Mouse (Mus musculus) CD4-positive, CD25-positive, alpha-beta regulatory T cell, adult 2 months (primary cell): ENCODE results near the gene Ccdc162.
"Not testable (repeated sequence)": the region's sequence is repeated elsewhere in the genome, so short reads cannot be mapped to it uniquely, and the experiment has no call there.

Source experiments
- DNase-seq: peaks from one replicate; pipeline ENCODE4 v3.0.0-alpha.2; 2012; ENCODE audit warnings: low read depth, low spot score

The Ccdc162 gene

GRCm38 (mm10) chr10:41697040-41697439, 19.4 kb downstream of the Ccdc162 start:
- DNase-seq: no peak

- no peak for DNase-seq
These were observed 25.5 kb downstream of the Ccdc162 start for GRCm38 (mm10) chr10:41690978-41691377.

DNA sequence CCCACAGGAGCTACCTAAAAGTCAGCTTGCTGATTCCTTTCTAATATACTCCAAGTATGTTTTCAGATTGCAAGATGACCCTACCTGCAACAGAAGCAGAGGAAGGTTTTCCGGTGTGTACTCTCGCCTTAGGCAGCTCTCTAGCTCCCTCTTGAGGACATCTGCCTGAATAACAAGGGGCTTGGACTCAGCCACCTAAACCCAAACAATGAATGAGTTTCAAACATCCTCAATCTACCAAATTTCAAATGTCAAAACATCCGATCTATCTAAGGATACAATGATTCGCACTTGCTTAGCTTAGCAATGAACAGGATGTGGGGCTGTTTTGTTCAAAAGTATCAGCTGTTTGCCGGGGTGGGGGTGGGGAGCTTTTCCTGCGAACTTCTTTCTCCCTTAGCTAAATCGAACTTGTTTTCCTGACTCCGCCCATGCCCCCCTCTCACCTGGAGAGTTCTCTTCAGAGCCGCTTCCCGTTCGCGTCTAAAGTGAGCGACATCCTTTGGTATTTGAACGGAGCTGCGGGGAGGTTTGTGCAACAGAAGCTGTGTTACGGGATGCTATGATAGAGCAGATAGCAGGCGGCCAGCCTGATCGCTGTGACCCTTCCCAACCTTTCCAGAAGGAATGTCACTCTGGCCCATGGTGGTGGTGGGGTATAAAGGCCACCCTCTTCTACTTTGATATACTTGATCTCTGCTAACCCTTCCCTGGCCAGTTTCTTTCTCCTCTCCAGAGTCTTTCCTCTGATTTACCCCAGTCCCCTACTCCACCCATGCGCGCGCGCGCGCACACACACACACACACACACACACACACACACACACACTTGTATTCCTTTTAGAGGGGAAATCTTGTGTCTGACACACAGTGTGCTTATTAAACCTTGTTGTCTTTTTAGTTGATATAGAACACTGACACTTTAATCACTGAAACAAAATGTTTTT, 26.2 kb downstream of the Ccdc162 start:
- peak; percentile 89 for DNase-seq

DNA sequence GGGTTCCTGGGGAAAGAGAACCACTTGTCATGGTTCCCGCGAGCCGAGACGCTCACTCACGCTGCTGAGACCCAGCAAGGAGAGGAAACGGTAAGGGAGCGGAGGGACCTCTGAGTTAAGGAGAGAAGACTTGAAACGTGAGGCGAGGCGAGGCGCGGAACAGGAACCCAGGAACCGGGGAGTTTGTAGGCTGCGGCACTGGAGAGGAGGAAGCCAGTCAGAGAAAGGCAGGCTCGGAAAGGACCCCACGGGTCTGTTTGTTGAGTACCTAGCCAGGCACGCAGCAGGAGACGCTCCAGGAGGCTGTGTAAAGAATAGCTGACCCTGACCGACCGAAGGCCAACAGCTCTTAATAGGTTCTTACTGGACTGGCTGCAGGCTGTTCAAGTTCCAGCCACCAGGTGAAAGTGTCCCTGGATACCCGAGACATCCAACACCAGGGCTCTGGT, 31.9 kb downstream of the Ccdc162 start:
- DNase-seq: peak; percentile 29

DNA sequence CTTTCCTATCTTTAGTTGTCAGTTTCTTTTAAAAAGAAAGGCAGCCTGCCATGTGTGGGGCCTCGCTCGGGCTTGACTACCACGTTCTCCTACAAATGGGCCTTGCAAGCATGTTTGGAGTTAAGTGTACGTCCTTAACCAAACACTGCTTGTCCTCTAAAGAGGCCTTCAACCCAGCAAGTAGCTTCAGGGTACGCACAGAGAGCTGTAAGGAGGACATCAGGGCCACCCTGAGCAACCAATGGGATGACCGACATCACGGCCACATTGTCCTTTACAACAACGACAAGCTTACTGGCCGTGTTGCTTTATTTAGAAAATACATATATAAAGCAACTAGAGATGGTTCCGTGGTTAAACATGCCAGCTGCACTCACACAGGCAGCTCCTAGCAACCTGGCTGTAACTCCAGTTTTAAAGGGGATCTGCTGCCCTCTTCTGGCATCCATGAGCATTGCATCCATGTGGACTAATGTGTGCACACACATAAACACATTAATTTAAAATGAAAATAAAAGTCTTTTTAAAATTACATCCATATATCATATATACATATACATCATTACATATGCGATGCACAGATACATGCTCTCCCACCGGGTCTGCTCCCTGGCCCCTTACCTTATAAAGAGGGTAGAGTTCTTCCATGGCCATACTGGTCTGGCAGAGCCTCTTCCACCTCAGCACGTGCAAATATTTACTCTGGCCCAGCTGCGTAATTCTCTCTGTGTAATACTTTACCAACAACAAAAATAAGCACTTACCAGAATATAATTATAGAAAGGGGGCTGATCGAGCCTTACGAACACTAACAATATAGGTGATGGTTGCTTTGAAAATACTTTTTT, 33.7 kb downstream of the Ccdc162 start:
- peak; percentile 91 for DNase-seq

DNA sequence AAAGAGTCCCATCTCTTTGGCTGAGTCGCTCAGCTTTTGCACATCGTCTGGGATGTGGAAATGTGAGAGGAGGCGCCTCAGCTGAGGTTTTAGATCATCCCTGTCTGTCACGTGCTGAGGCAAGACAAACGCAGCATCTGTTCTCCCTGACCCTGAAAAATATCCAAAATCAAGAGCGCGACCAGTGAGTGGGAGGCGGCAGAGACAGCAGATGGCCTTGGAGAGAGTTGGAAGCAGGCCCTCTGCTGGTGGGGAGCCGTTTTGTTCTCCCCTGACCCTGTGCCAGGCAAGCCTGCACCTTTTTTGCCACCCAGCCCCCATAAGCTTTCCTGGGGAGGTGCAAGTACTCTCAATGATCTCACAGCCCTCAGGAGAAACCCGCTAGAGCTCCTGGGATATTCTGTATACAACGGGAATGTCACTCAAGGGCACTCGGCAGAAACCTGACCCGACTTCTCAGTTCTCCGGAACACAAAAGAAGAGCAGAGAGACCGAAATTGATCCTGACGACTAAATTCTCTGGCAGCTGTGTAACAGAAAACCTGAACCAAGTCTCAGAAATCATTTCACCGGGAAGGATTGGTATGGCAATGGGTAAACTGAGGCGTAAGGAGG, 37.6 kb downstream of the Ccdc162 start:
- DNase-seq: peak; percentile 77

DNA sequence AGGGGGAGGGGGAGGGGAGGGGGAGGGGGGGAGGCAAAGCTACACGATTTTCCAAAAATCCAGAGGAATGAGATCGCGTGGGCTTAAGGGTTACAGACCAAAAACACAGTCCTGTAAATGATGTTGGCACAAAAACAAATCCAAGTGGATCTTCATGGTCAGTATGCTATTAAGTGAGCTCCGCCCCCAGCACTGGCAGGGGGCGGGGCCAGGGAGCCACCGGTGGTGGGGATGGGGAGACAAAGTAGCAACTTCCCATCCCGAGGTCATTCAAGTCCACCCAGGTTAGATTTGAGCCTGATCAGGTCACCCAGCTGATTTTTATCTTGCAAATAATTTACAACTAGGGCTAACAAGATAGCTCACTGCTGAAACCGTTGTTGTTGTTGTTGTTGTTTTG, 39.0 kb downstream of the Ccdc162 start:
- no peak for DNase-seq

GRCm38 (mm10) chr10:41676661-41677061, 39.8 kb downstream of the Ccdc162 start:
- no peak for DNase-seq

DNA sequence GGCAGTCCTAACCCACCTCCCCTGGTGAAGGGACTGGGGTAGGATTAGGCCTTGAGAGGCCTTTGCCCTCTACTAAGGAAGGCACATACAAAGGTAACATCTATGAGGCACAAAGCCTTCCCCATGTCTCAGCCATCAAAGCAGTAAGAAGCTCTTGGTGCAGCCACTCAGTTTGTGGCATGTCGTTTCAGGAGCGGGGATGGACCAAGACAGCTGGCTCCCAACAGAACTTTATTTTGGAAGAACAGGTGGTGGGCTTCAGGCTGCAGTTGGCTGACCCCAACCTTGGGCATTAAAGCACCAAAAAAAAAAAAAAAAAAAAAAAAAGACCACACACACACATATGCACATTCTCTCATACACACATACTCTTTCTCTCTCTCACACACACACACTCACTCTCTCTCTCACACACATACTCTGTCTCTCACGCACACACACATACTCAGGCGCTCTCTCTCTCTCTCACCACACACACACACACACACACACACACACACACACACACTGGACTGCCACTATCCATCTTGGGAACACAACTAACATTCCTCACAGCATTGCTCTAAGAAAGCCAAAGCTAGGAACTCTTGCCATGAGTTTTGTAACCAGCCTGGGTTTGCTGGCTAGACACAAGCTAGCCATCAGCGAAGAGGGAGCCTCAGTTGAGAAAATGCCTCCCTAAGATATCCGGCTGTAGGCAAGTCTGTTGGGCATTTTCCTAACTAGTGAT, 40.4 kb downstream of the Ccdc162 start:
- no peak for DNase-seq

- DNase-seq: no peak
These were observed 41.2 kb downstream of the Ccdc162 start for GRCm38 (mm10) chr10:41675243-41675642.

DNA sequence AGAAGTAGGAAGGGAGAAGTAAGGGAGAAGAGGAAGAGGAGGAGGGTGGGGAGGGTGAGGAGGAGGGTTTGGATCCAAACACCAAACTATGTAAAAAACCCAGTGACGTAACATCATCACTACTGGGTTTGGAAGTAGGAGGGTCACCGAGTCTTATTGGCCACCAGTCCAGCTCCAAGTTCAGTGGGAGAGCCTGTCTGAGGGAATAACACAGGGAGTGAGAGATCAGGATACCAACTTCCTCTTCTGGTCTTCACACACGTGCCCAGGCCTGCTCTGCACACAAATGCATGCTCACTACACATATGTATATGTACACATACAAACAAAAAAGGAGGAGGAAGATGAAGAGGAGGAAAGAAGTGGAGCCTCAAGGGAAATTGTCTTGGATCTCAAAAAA, 42.1 kb downstream of the Ccdc162 start:
- DNase-seq: no peak

GRCm38 (mm10) chr10:41670196-41670595, 46.2 kb downstream of the Ccdc162 start:
- no peak for DNase-seq

DNA sequence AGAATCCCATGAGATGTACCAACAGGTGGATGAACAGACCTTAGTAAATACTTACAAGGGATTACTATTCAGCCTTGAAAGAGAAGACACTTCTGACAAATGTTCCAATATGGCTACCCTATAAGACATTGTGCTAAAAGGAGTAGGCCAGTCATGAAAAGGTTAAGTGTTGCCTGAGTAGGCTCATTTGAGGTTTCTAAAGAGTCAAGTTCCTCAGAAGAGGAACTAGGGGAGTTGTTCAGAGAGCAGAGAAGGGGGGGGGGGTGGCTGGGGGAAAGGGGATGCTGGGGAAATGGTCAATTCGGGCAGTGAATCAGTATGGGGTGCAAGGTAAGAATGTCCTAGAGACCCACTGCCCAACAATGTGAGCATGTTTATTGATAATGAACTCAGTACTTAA, 50.9 kb downstream of the Ccdc162 start:
- DNase-seq: no peak

DNA sequence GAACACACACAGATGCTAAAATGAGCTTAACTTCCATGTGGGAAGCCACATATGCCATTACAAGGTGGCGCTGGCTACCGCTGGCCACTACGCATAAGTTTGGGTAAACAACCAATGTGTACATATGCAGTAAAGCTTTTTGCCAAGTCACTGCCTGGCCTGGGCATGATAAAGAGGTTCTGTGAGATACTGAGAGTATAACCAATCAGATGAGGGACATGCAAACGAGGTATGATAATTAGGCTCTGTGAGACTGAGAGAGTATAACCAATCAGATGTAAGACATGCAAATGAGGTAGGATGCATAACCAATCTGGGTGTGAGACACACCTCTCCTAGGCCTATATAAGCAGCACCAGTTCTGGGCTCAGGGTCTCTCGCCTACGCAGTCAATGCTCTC, 56.8 kb downstream of the Ccdc162 start:
- DNase-seq: not testable (repeated sequence)

DNA sequence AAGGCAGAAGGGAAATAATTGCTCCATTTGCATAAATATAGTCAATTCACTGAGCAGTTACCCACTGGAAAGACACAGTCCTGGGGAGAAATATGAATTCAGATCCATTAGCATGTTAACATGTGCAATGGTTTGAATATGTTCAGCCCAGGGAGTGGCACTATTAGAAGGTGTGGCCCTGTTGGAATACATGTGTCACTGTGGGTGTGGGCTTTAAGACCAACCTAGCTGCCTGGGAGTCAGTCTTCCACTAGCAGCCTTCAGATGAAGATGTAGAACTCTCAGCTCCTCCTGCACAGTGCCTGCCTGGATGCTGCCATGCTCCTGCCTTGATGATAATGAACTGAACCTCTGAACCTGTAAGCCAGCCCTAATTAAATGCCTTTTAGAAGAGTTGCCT, 60.8 kb downstream of the Ccdc162 start:
- DNase-seq: not testable (repeated sequence)

DNA sequence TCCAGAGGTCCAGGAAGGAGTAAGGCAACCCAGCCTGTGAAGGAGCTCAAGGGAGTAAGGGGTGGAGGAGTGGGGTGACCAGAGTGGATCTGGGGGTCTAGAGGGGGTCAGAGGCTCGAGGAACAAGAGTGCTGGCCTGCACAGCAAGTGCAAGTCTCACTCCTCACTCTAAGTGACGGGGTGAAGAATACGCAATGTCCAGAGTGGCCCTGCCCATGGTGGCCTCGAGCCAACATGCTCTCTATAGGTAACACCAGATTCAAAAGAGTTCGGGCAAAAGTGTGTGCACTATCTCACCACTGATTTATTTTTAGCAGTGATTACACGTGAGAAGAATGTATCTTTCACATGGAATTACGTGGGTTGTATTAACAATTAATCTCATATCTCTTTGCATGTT, 63.4 kb downstream of the Ccdc162 start:
- DNase-seq: no peak

GRCm38 (mm10) chr10:41652094-41652775, 64.2 kb downstream of the Ccdc162 start:
- no peak for DNase-seq

- DNase-seq: no peak
These were observed 64.9 kb downstream of the Ccdc162 start for GRCm38 (mm10) chr10:41651532-41651931.

- no peak for DNase-seq
These were observed 67.2 kb downstream of the Ccdc162 start for GRCm38 (mm10) chr10:41649186-41649585.

DNA sequence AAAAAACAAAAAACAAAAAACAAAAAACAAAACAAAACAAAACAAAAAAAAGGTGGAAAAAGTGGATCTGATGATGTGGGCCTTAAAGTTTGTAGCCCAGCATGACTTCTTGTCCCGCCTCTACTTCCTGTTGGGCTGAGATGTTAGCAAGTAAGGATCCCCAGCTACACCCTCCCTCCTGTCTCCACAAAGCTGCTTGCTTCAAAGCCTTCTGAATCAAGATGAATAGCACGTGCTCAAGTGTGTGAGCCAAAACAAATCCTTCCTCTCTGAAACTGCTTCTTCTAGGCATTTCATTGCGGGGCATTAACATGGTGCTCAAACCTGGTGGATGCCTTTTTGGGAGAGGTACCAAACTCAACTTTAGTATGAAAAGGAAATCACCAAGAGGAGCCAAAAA, 77.7 kb downstream of the Ccdc162 start:
- peak; percentile 47 for DNase-seq
